Mouse (Mus musculus): ENCODE measurements at regions not wholly inside any gene's neighbourhood (a gene's known extent, or its start where the extent isn't known, plus 50 kb on each side); places are given as distances from the start of the nearest gene placed in this dataset.

DNA sequence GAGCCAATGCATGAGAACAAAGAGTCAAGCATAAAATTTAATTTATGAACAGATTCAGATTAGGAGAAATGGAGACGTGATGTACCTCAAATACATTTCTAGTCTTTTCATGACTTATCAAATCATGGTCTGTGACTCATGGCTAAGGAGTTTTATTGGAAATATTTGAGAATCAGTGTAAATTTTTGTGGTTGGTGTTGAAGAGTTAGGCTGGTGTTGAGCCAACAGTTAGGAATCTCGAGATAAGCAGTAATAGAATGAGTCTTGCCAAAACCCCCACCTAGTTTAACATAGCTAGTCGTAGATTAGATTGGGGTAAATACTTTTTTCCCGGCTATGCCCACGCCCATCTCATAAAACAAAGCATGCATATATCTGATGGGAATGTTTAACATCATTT lies 462.0 kb upstream of the Gm10306 start:
- TF ChIP-seq EP300 (IDR thresholded peaks at IDR 0.05; ENCODE audit: low read depth) (no peak), CTCF (IDR thresholded peaks at IDR 0.05; ENCODE audit: low read depth) (no peak)
- Histone ChIP-seq H3K4me1 (ENCODE audit: control insufficient read depth, insufficient read depth) (no peaks in the 10 kb centered on the region), H3K27ac (ENCODE audit: low read depth) (no peak overlapping the region), H3K4me2 (ENCODE audit: low read depth, low read length) (no peak overlapping the region), H3K36me3 (replicated peaks; ENCODE audit: control insufficient read depth, insufficient read depth, low read length) (no peaks in the 10 kb centered on the region), H3K9ac (replicated peaks; ENCODE audit: low read depth, low read length) (no peak overlapping the region), H3K27me3 (ENCODE audit: control insufficient read depth, insufficient read depth, low read length) (no peaks in the 10 kb centered on the region), H3K9me3 (replicated peaks; ENCODE audit: control insufficient read depth, low read length) (no peaks in the 10 kb centered on the region), H3K4me3 (ENCODE audit: low read depth, low read length) (no peak overlapping the region)
- ATAC-seq (ENCODE audit: insufficient read depth, low read depth) (no peak), DNase-seq (ENCODE audit: low spot score) (no peak)
- WGBS = 53% methylated on average over 5 of the region's 5 CpGs

DNA sequence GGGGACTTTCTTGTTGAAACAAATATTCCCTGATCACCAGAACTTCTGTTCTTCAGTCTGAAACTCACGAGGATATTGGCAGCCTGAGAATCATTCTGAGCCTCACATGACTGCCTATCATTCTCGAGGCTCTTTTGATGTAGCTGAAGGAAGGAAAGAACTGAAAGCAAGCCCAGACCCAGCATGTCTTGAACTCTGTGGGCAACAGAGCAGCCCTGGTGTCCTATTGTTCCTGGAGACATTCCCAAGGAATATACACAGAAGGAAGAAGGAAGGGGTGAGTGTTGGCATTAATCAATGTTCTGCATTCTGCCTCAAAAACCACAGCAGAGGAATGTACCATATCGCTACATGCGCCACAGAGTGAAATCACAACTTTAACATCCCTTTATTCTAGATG lies 449.4 kb upstream of the Gm10306 start:
- ATAC-seq (ENCODE audit: insufficient read depth, low read depth) = no peak
- no peak overlapping the region for H3K4me2 ChIP-seq (ENCODE audit: low read depth, low read length)

DNA sequence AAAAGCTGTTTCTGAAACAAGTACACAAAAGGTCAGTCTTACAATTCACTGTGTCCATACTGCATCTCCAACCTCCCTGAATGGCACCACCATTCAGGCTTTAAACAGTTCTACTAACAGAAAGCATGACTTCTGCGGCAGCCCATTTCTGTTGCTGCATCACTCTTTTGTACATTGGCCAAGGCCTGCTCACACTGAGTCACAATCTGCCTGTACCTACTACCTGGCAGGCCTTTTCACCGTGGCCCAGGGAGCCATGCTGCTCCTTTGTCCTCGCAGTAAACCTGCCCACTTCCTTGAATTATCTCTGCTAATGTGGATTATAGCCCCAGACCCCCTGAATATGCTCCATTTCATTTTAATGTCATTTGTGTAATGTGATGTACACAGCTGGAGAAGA lies 439.5 kb upstream of the Gm10306 start:
- no peak for TF ChIP-seq CTCF (IDR thresholded peaks at IDR 0.05; ENCODE audit: low read depth)
- no peak for TF ChIP-seq EP300 (IDR thresholded peaks at IDR 0.05; ENCODE audit: low read depth)
- WGBS = 79% methylated on average over 3 of the region's 3 CpGs
- ATAC-seq (ENCODE audit: insufficient read depth, low read depth) = no peak

More for the DNA sequence above, 449.4 kb upstream of the Gm10306 start:
- Histone ChIP-seq H3K9ac (replicated peaks; ENCODE audit: low read depth, low read length) (no peak overlapping the region), H3K9me3 (replicated peaks; ENCODE audit: control insufficient read depth, low read length) (no peaks in the 10 kb centered on the region), H3K4me1 (ENCODE audit: control insufficient read depth, insufficient read depth) (no peaks in the 10 kb centered on the region), H3K27ac (ENCODE audit: low read depth) (no peak overlapping the region), H3K27me3 (ENCODE audit: control insufficient read depth, insufficient read depth, low read length) (no peaks in the 10 kb centered on the region), H3K4me3 (ENCODE audit: low read depth, low read length) (no peak overlapping the region), H3K36me3 (replicated peaks; ENCODE audit: control insufficient read depth, insufficient read depth, low read length) (no peaks in the 10 kb centered on the region)
- DNase-seq (ENCODE audit: low spot score) = no peak
- TF ChIP-seq EP300 (IDR thresholded peaks at IDR 0.05; ENCODE audit: low read depth) = no peak
- 63% methylated on average over 4 of the region's 4 CpGs for WGBS

DNA sequence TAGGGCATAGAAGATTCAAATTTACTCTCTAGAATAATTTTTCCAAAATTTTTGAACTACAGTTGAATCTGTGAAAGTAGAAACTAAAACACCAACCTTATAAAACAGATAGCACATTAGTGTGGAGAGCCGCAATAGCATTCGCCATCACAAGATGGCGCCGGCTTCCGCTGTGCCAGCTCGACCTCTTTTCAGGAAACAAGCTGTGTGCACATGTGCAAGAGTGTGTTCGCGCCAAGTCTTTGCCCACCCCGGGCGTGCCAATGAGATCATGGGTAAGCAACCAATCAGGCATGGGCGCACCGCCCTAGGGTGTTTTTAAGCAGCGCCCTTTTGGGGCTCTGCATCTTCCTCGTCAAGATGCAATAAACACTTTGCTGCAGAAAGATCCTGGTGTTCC lies 432.2 kb upstream of the Gm10306 start:
- Histone ChIP-seq H3K9me3 (replicated peaks; ENCODE audit: control insufficient read depth, low read length) (no peaks in the 10 kb centered on the region), H3K4me2 (ENCODE audit: low read depth, low read length) (no peak overlapping the region), H3K4me1 (ENCODE audit: control insufficient read depth, insufficient read depth) (no peaks in the 10 kb centered on the region), H3K4me3 (ENCODE audit: low read depth, low read length) (no peak overlapping the region), H3K27me3 (ENCODE audit: control insufficient read depth, insufficient read depth, low read length) (no peaks in the 10 kb centered on the region), H3K36me3 (replicated peaks; ENCODE audit: control insufficient read depth, insufficient read depth, low read length) (no peaks in the 10 kb centered on the region), H3K27ac (ENCODE audit: low read depth) (no peak overlapping the region), H3K9ac (replicated peaks; ENCODE audit: low read depth, low read length) (no peak overlapping the region)
- WGBS = 64% methylated on average over 14 of the region's 14 CpGs
- TF ChIP-seq CTCF (IDR thresholded peaks at IDR 0.05; ENCODE audit: low read depth) = peak; percentile 42
- TF ChIP-seq EP300 (IDR thresholded peaks at IDR 0.05; ENCODE audit: low read depth) = no peak
- DNase-seq (ENCODE audit: low spot score) (no peak), ATAC-seq (ENCODE audit: insufficient read depth, low read depth) (no peak)

More for the DNA sequence above, 439.5 kb upstream of the Gm10306 start:
- no peaks in the 10 kb centered on the region for H3K36me3 ChIP-seq (replicated peaks; ENCODE audit: control insufficient read depth, insufficient read depth, low read length)
- no peak for DNase-seq (ENCODE audit: low spot score)
- H3K4me2 ChIP-seq (ENCODE audit: low read depth, low read length) = no peak overlapping the region
- H3K4me1 ChIP-seq (ENCODE audit: control insufficient read depth, insufficient read depth) = no peaks in the 10 kb centered on the region
- H3K27me3 ChIP-seq (ENCODE audit: control insufficient read depth, insufficient read depth, low read length) = no peaks in the 10 kb centered on the region
- no peak overlapping the region for H3K4me3 ChIP-seq (ENCODE audit: low read depth, low read length)
- no peak overlapping the region for H3K9ac ChIP-seq (replicated peaks; ENCODE audit: low read depth, low read length)
- H3K27ac ChIP-seq (ENCODE audit: low read depth) = no peak overlapping the region
- H3K9me3 ChIP-seq (replicated peaks; ENCODE audit: control insufficient read depth, low read length) = no peaks in the 10 kb centered on the region

DNA sequence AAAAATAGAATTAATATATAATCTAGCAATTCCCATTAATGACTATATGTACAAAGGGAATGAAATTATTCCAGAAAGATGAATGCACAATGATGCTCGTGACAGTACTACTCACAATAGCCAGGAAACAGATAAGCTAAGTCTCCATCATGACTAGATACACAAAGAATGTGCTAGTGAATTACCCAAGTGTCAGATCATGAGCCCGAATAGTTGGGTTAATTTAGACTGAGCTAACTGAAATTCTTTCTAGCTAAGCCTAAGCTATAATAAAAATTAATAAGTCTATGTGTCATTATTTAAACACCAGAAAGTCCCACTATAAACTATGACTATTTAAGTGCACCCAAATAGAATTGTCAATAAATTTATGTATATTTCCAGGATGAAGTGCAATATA lies 418.4 kb upstream of the Gm10306 start:
- ATAC-seq (ENCODE audit: insufficient read depth, low read depth) (no peak), DNase-seq (ENCODE audit: low spot score) (no peak)
- Histone ChIP-seq H3K36me3 (replicated peaks; ENCODE audit: control insufficient read depth, insufficient read depth, low read length) (no peaks in the 10 kb centered on the region), H3K4me1 (ENCODE audit: control insufficient read depth, insufficient read depth) (no peaks in the 10 kb centered on the region), H3K27me3 (ENCODE audit: control insufficient read depth, insufficient read depth, low read length) (no peaks in the 10 kb centered on the region), H3K9ac (replicated peaks; ENCODE audit: low read depth, low read length) (no peak overlapping the region), H3K27ac (ENCODE audit: low read depth) (no peak overlapping the region), H3K9me3 (replicated peaks; ENCODE audit: control insufficient read depth, low read length) (no peaks in the 10 kb centered on the region), H3K4me2 (ENCODE audit: low read depth, low read length) (no peak overlapping the region), H3K4me3 (ENCODE audit: low read depth, low read length) (no peak overlapping the region)
- WGBS = 35% methylated on average over 2 of the region's 2 CpGs
- no peak for TF ChIP-seq EP300 (IDR thresholded peaks at IDR 0.05; ENCODE audit: low read depth)
- no peak for TF ChIP-seq CTCF (IDR thresholded peaks at IDR 0.05; ENCODE audit: low read depth)

DNA sequence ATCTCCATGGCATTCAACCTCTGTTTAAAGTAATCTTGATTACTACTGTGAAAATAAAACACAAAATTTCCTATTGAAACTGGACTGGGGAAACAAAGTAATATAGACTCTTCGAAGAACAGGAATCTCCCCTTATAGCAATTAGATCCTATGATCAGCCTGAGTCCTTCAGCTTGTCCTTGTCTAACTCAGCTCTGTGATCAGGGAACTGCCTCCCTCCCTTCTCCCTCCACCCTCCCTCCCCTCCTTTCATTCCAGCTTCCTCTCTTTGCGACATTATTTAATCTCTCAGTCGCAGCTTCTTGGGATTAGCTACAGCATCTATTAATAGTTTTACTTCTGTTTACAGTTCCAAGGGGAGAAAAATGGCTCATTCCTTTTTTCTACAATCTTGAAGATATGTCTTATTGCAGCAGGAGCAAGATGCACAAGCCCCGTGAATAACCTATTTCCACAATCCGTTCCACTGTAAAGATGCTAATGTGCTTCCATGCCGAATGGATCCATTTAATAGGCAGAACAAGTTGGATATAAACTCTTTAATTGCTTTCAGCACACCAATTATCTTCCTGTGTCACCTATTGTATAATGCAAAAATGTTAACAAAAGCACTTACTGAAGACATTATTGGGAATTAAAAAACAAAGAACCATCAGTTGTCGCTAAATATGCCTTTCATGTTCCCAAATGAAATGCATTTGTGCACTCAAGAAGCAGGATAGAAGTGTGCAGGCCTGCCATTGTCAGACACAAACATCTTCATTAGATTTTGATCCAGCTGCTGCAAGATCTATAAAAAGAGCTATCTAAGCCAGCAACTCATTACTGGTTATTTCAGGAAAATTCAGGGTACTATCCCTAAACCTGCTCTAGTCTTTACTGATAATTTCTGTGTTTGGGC lies 411.2 kb upstream of the Gm10306 start:
- WGBS = 55% methylated on average over 7 of the region's 7 CpGs
- Histone ChIP-seq H3K4me2 (ENCODE audit: low read depth, low read length) (no peak overlapping the region), H3K9me3 (replicated peaks; ENCODE audit: control insufficient read depth, low read length) (no peaks in the 10 kb centered on the region), H3K27ac (ENCODE audit: low read depth) (no peak overlapping the region), H3K27me3 (ENCODE audit: control insufficient read depth, insufficient read depth, low read length) (no peaks in the 10 kb centered on the region), H3K9ac (replicated peaks; ENCODE audit: low read depth, low read length) (no peak overlapping the region), H3K36me3 (replicated peaks; ENCODE audit: control insufficient read depth, insufficient read depth, low read length) (no peaks in the 10 kb centered on the region), H3K4me1 (ENCODE audit: control insufficient read depth, insufficient read depth) (no peaks in the 10 kb centered on the region), H3K4me3 (ENCODE audit: low read depth, low read length) (no peak overlapping the region)
- no peak for DNase-seq (ENCODE audit: low spot score)
- no peak for TF ChIP-seq EP300 (IDR thresholded peaks at IDR 0.05; ENCODE audit: low read depth)
- TF ChIP-seq CTCF (IDR thresholded peaks at IDR 0.05; ENCODE audit: low read depth) = no peak
- ATAC-seq (ENCODE audit: insufficient read depth, low read depth) = no peak

Measured in heart, postnatal 0 days (tissue).